Mouse (Mus musculus): ENCODE results near the gene Nckap5. TPM values are rescaled to one million over a fixed set of nuclear protein-coding genes. Genes with fewer than 3 reads are reported as not detected.

The Nckap5 gene
- total RNA-seq, 1 experiment: 0.18 TPM

DNA sequence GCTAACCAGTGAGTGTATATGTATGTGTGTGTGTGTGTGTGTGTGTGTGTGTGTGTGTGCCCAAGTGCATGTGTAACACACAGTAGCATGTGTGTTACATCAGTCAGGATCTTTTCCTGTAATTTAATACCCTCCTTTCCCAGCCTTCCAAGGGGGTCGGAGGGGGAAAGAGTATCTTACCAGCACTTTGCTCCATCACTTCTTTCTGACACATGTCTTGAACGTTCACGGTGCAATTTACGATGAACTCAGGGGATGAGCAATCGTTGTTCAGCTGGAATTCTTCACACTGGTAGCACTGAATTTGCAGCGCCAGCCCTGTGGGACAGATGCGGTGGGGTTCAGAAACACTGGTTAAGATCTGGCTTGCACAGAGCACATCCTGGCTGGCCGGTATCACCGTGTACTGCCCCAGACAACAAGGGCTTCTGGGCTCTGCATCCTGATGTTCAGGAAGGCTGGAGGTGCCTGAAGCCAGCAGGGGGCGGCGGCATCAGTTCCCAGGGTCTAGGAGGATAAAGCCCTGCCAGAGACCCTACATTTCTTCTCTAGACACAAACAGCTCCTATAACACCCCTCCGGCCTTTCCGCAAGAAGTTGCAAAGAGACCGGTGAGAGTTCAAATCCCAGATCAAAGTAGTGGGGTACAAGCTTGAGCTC is 920.3 kb downstream of the Nckap5 start:
- Histone ChIP-seq H3K4me3 (ENCODE audit: insufficient read depth in 1 of 2, low read depth in 1 of 2, low read length in 2 of 2, poor library complexity in 1 of 2, severe bottlenecking in 1 of 2) (no peak overlapping the region), H3K9ac (ENCODE audit: insufficient read depth, low read depth, low read length, poor library complexity, severe bottlenecking) (no peak overlapping the region)

GRCm38 (mm10) chr1:125893158-125893557 is 937.4 kb downstream of the Nckap5 start:
- Histone ChIP-seq H3K27ac (ENCODE audit: insufficient read depth, low read depth, low read length, poor library complexity, severe bottlenecking) (no peak overlapping the region), H3K9me3 (ENCODE audit: control insufficient read depth, insufficient read depth, low read depth, low read length) (no peaks in the 10 kb centered on the region), H3K9ac (ENCODE audit: insufficient read depth, low read depth, low read length, poor library complexity, severe bottlenecking) (no peak overlapping the region), H3K4me3 (ENCODE audit: insufficient read depth in 1 of 2, low read depth in 1 of 2, low read length in 2 of 2, poor library complexity in 1 of 2, severe bottlenecking in 1 of 2) (no peak overlapping the region), H3K36me3 (ENCODE audit: control insufficient read depth, insufficient read depth, low read length, poor library complexity, severe bottlenecking) (no peaks in the 10 kb centered on the region), H3K4me1 (ENCODE audit: control insufficient read depth in 2 of 2, insufficient read depth in 2 of 2, low read length in 2 of 2, poor library complexity in 1 of 2) (no peaks in the 10 kb centered on the region)
- in situ Hi-C loops (cut with MboI; ENCODE audit: low sequenced_read_pairs in 2 of 2, unreplicated experiment in 2 of 2): no loop called here
- TF ChIP-seq CHD2 (IDR thresholded peaks at IDR 0.05; ENCODE audit: low read depth, low read length) (no peak), HCFC1 (IDR thresholded peaks at IDR 0.05; ENCODE audit: borderline replicate concordance, insufficient read depth, low read length) (no peak), MAFK (IDR thresholded peaks at IDR 0.05; ENCODE audit: insufficient read depth, low read depth, low read length) (no peak), ZC3H11A (IDR thresholded peaks at IDR 0.05; ENCODE audit: borderline replicate concordance, low read depth, low read length) (no peak), ZNF384 (IDR thresholded peaks at IDR 0.05; ENCODE audit: low read depth, low read length) (no peak)
- no peak for DNase-seq (ENCODE audit: low read depth, low spot score)

More for the DNA sequence above, 920.3 kb downstream of the Nckap5 start:
- H3K27ac ChIP-seq (ENCODE audit: insufficient read depth, low read depth, low read length, poor library complexity, severe bottlenecking): no peak overlapping the region
- TF ChIP-seq CHD2 (IDR thresholded peaks at IDR 0.05; ENCODE audit: low read depth, low read length) (no peak), HCFC1 (IDR thresholded peaks at IDR 0.05; ENCODE audit: borderline replicate concordance, insufficient read depth, low read length) (no peak), ZNF384 (IDR thresholded peaks at IDR 0.05; ENCODE audit: low read depth, low read length) (no peak), ZC3H11A (IDR thresholded peaks at IDR 0.05; ENCODE audit: borderline replicate concordance, low read depth, low read length) (no peak), MAFK (IDR thresholded peaks at IDR 0.05; ENCODE audit: insufficient read depth, low read depth, low read length) (no peak)
- peak; percentile 31 for DNase-seq (ENCODE audit: low read depth, low spot score)
- no peaks in the 10 kb centered on the region for H3K36me3 ChIP-seq (ENCODE audit: control insufficient read depth, insufficient read depth, low read length, poor library complexity, severe bottlenecking)
- in situ Hi-C loops (cut with MboI; ENCODE audit: low sequenced_read_pairs in 2 of 2, unreplicated experiment in 2 of 2): no loop called here
- 0 out of 4 replicates have a peak, but pooled peaks cover 0 to 2% of the 10 kb centered on the region in 2 experiments for H3K4me1 ChIP-seq (ENCODE audit: control insufficient read depth in 2 of 2, insufficient read depth in 2 of 2, low read length in 2 of 2, poor library complexity in 1 of 2)
- no peaks in the 10 kb centered on the region for H3K9me3 ChIP-seq (ENCODE audit: control insufficient read depth, insufficient read depth, low read depth, low read length)

GRCm38 (mm10) chr1:125870056-125870455 is 960.5 kb downstream of the Nckap5 start:
- no peak for DNase-seq (ENCODE audit: low read depth, low spot score)
- in situ Hi-C loops (cut with MboI; ENCODE audit: low sequenced_read_pairs in 2 of 2, unreplicated experiment in 2 of 2): no loop called here

More at GRCm38 (mm10) chr1:125870056-125870455, 960.5 kb downstream of the Nckap5 start:
- H3K4me1 ChIP-seq (ENCODE audit: control insufficient read depth in 2 of 2, insufficient read depth in 2 of 2, low read length in 2 of 2, poor library complexity in 1 of 2): no peaks in the 10 kb centered on the region
- no peaks in the 10 kb centered on the region for H3K36me3 ChIP-seq (ENCODE audit: control insufficient read depth, insufficient read depth, low read length, poor library complexity, severe bottlenecking)
- no peak overlapping the region for H3K27ac ChIP-seq (ENCODE audit: insufficient read depth, low read depth, low read length, poor library complexity, severe bottlenecking)
- H3K9me3 ChIP-seq (ENCODE audit: control insufficient read depth, insufficient read depth, low read depth, low read length): no peaks in the 10 kb centered on the region
- H3K4me3 ChIP-seq (ENCODE audit: insufficient read depth in 1 of 2, low read depth in 1 of 2, low read length in 2 of 2, poor library complexity in 1 of 2, severe bottlenecking in 1 of 2): no peak overlapping the region
- no peak overlapping the region for H3K9ac ChIP-seq (ENCODE audit: insufficient read depth, low read depth, low read length, poor library complexity, severe bottlenecking)
- TF ChIP-seq ZC3H11A (IDR thresholded peaks at IDR 0.05; ENCODE audit: borderline replicate concordance, low read depth, low read length): no peak
- no peak for TF ChIP-seq HCFC1 (IDR thresholded peaks at IDR 0.05; ENCODE audit: borderline replicate concordance, insufficient read depth, low read length)
- TF ChIP-seq ZNF384 (IDR thresholded peaks at IDR 0.05; ENCODE audit: low read depth, low read length): no peak
- no peak for TF ChIP-seq CHD2 (IDR thresholded peaks at IDR 0.05; ENCODE audit: low read depth, low read length)
- no peak for TF ChIP-seq MAFK (IDR thresholded peaks at IDR 0.05; ENCODE audit: insufficient read depth, low read depth, low read length)

All from ES-E14 (cell line).